In the genomic region with DNA sequence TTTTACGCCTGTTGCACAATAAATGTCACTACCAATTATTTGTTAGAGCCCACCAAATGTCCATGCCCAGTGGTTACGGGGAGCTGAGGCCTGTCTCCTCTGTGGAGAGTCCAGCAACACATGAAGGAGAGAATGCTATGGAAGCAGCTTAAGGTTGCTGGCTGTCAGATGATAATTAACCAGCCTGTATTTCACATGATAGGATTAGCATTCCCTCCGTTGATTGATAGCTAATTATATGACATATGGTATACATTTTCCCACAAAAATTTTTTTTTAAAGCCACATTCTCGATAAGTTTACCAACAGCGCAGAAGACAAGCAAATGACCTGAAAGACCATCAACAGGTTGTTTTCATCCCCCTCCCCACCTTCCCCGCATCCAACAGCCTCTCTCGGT, we compare ENCODE assay signal across 8 mouse cellular contexts. TPM values are rescaled to one million over a fixed set of nuclear protein-coding genes. Genes with fewer than 3 reads are reported as not detected.
DNase-seq lines count a peak whose midpoint lies in the region; ATAC-seq and TF ChIP-seq lines count a peak whose summit lies in the region.

No protein-coding gene starts in this region.

- ATAC-seq in kidney, postnatal 0 days (replicated peaks; ENCODE audit: low FRiP score, low read depth): no peak
- no peak for ATAC-seq in embryonic facial prominence, embryonic 14.5 days (ENCODE audit: low read depth)
- ATAC-seq in intestine, postnatal 0 days: no peak
- no peak for ATAC-seq in neural tube, embryonic 15.5 days (ENCODE audit: low FRiP score)

- no peak overlapping the region for H3K27ac ChIP-seq in kidney, postnatal 0 days
- H3K27ac ChIP-seq in embryonic facial prominence, embryonic 14.5 days (replicated peaks; ENCODE audit: low read depth, low read length): no peak overlapping the region
- no peak overlapping the region for H3K27ac ChIP-seq in intestine, postnatal 0 days (ENCODE audit: low read depth, low read length)
- no peak overlapping the region for H3K27ac ChIP-seq in neural tube, embryonic 15.5 days (replicated peaks)

- H3K27me3 ChIP-seq in kidney, postnatal 0 days (ENCODE audit: insufficient read depth, low read length): no peaks in the 10 kb centered on the region
- no peaks in the 10 kb centered on the region for H3K27me3 ChIP-seq in embryonic facial prominence, embryonic 14.5 days (replicated peaks; ENCODE audit: control insufficient read depth, insufficient read depth, low read length)
- H3K27me3 ChIP-seq in intestine, postnatal 0 days (replicated peaks; ENCODE audit: control insufficient read depth, insufficient read depth, low read length): no peaks in the 10 kb centered on the region
- H3K27me3 ChIP-seq in neural tube, embryonic 15.5 days (replicated peaks): 0 out of 2 replicates have a peak, but pooled peaks cover 4% of the 10 kb centered on the region

- H3K4me2 ChIP-seq in kidney, postnatal 0 days (ENCODE audit: low read length): peak overlapping the region; percentile 69
- H3K4me2 ChIP-seq in embryonic facial prominence, embryonic 14.5 days (ENCODE audit: low read depth, low read length): peak overlapping the region; percentile 79
- peak overlapping the region; percentile 77 for H3K4me2 ChIP-seq in intestine, postnatal 0 days (replicated peaks; ENCODE audit: low read depth)
- H3K4me2 ChIP-seq in neural tube, embryonic 15.5 days: peak overlapping the region; percentile 97

- TF ChIP-seq CTCF in kidney, postnatal 0 days (IDR thresholded peaks at IDR 0.05; ENCODE audit: low read depth): no peak
- no peak for TF ChIP-seq CTCF in intestine, postnatal 0 days (IDR thresholded peaks at IDR 0.05; ENCODE audit: low read depth)

- no peak for DNase-seq in kidney, postnatal 0 days (ENCODE audit: low spot score)
- DNase-seq in kidney, postnatal 14 days: no peak
- DNase-seq in embryonic facial prominence, embryonic 14.5 days (ENCODE audit: low spot score): no peak
- DNase-seq in adrenal gland, postnatal 25 days: no peak
- no peak for DNase-seq in spleen, postnatal 36 days (ENCODE audit: low spot score in 2 of 2)
- no peak for DNase-seq in kidney, postnatal 4 days

- H3K9ac ChIP-seq in kidney, postnatal 0 days (ENCODE audit: low read depth, low read length): peak overlapping the region; percentile 44; the same call in 1 of the 2 replicates
- peak overlapping the region; percentile 59 for H3K9ac ChIP-seq in embryonic facial prominence, embryonic 14.5 days (ENCODE audit: low read depth, low read length)
- peak overlapping the region; percentile 12 for H3K9ac ChIP-seq in intestine, postnatal 0 days (ENCODE audit: low read depth, low read length)
- H3K9ac ChIP-seq in neural tube, embryonic 15.5 days (replicated peaks): peak overlapping the region; percentile 53; the same call in 1 of the 2 replicates

- H3K4me3 ChIP-seq in kidney, postnatal 0 days (replicated peaks; ENCODE audit: low read depth, low read length): peak overlapping the region; percentile 43
- peak overlapping the region; percentile 54 for H3K4me3 ChIP-seq in embryonic facial prominence, embryonic 14.5 days (ENCODE audit: low read depth, low read length)
- peak overlapping the region; percentile 55 for H3K4me3 ChIP-seq in intestine, postnatal 0 days (ENCODE audit: low read depth, low read length)
- H3K4me3 ChIP-seq in neural tube, embryonic 15.5 days (replicated peaks): peak overlapping the region; percentile 55

- H3K36me3 ChIP-seq in kidney, postnatal 0 days (ENCODE audit: insufficient read depth, low read length): no peaks in the 10 kb centered on the region
- no peaks in the 10 kb centered on the region for H3K36me3 ChIP-seq in embryonic facial prominence, embryonic 14.5 days (ENCODE audit: control insufficient read depth, insufficient read depth, low read length)
- no peaks in the 10 kb centered on the region for H3K36me3 ChIP-seq in intestine, postnatal 0 days (ENCODE audit: control insufficient read depth, insufficient read depth)
- H3K36me3 ChIP-seq in neural tube, embryonic 15.5 days: no peaks in the 10 kb centered on the region

- 26% methylated on average over 7 of the region's 7 CpGs for WGBS in kidney, postnatal 0 days
- WGBS in embryonic facial prominence, embryonic 14.5 days: 16% methylated on average over 7 of the region's 7 CpGs
- WGBS in intestine, postnatal 0 days: 31% methylated on average over 7 of the region's 7 CpGs
- WGBS in neural tube, embryonic 15.5 days: 23% methylated on average over 7 of the region's 7 CpGs

- H3K4me1 ChIP-seq in kidney, postnatal 0 days (replicated peaks; ENCODE audit: insufficient read depth, low read length): peaks cover 5% of the 10 kb centered on the region; the same call in 1 of the 2 replicates
- peaks cover 13% of the 10 kb centered on the region for H3K4me1 ChIP-seq in embryonic facial prominence, embryonic 14.5 days (ENCODE audit: control insufficient read depth, insufficient read depth, low read length)
- 0 out of 2 replicates have a peak, but pooled peaks cover 3% of the 10 kb centered on the region for H3K4me1 ChIP-seq in intestine, postnatal 0 days (replicated peaks; ENCODE audit: control insufficient read depth, insufficient read depth, low read length)
- peaks cover 8% of the 10 kb centered on the region for H3K4me1 ChIP-seq in neural tube, embryonic 15.5 days

- no peaks in the 10 kb centered on the region for H3K9me3 ChIP-seq in kidney, postnatal 0 days (replicated peaks; ENCODE audit: low read length)
- H3K9me3 ChIP-seq in embryonic facial prominence, embryonic 14.5 days (ENCODE audit: control insufficient read depth, low read length): no peaks in the 10 kb centered on the region
- peaks cover 4% of the 10 kb centered on the region; the same call in 1 of the 2 replicates for H3K9me3 ChIP-seq in intestine, postnatal 0 days (ENCODE audit: control insufficient read depth)
- no peaks in the 10 kb centered on the region for H3K9me3 ChIP-seq in neural tube, embryonic 15.5 days (replicated peaks)

RNA-seq across cellular contexts. Expression of a gene that starts 0.5 kb away (rescaled TPM):
- polyA plus RNA-seq in kidney, postnatal 0 days (2015; fragmentation: Nextera tagmentation; extraction: Ambion mirVana): 5.1 and 5.2 TPM in 2 replicates
- polyA plus RNA-seq in embryonic facial prominence, embryonic 14.5 days (2014; fragmentation: Nextera tagmentation; extraction: Ambion mirVana): 9.7 and 12.8 TPM in 2 replicates
- 23.9 and 25.3 TPM in 2 replicates for polyA plus RNA-seq in intestine, postnatal 0 days (2015; fragmentation: Nextera tagmentation; extraction: Ambion mirVana)
- polyA plus RNA-seq in neural tube, embryonic 15.5 days (2015; fragmentation: Nextera tagmentation; extraction: Ambion mirVana): 1.8 and 6.8 TPM in 2 replicates
- total RNA-seq in adrenal gland, postnatal 25 days (2021): 12.9 and 13.0 TPM in 2 replicates

RNA-seq across cellular contexts. Expression of a gene that starts 31.8 kb away (rescaled TPM):
- 51.4 and 61.1 TPM in 2 replicates for polyA plus RNA-seq in kidney, postnatal 0 days (2015; fragmentation: Nextera tagmentation; extraction: Ambion mirVana)
- polyA plus RNA-seq in embryonic facial prominence, embryonic 14.5 days (2014; fragmentation: Nextera tagmentation; extraction: Ambion mirVana): 125 and 128 TPM in 2 replicates
- polyA plus RNA-seq in intestine, postnatal 0 days (2015; fragmentation: Nextera tagmentation; extraction: Ambion mirVana): 210 and 211 TPM in 2 replicates
- 18.3 and 27.0 TPM in 2 replicates for polyA plus RNA-seq in neural tube, embryonic 15.5 days (2015; fragmentation: Nextera tagmentation; extraction: Ambion mirVana)
- 140 and 169 TPM in 2 replicates for total RNA-seq in adrenal gland, postnatal 25 days (2021)
